ENCODE assay signal across 19 mouse cellular contexts in the genomic region with DNA sequence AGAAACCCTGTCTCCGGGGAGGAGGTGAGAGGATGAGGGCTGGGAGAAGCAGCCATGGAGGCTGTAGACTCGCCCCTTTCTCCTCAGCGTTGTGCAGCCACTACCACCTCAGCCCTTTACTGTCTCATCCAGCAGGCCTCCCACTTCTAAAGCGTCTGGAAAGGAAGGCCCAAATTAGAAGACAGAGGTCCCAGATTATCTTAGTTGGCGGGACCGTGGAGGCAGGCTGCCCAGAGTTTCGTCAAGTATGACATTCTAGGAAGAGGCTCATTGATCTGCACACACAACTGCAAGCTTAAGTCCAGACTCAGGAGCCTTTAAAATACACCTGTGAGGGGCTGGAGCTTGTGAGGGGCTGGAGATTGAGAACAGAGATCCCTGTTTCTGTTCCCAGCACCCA.
A peak's percentile ranks its signal among the peaks of the same experiment; 100 is the strongest.
DNase-seq lines count a peak whose midpoint lies in the region; ATAC-seq and TF ChIP-seq lines count a peak whose summit lies in the region.
"Had no signal": no experiment of that assay in that cellular context is flagged by ENCODE, and none has a peak within 500 bp of the region (broad histone marks: within the 10 kb centered on the region; RNA-seq: fewer than 3 reads in every experiment).

No protein-coding gene starts in this region.

- TF ChIP-seq EP300 in heart, adult 2 months (IDR thresholded peaks at IDR 0.05; ENCODE audit: insufficient read depth, low read depth, low read length), result no peak

- TF ChIP-seq CTCF in heart, adult 2 months (IDR thresholded peaks at IDR 0.05), result no peak
- no peak for TF ChIP-seq CTCF in forebrain, postnatal 0 days (IDR thresholded peaks at IDR 0.05; ENCODE audit: low read depth)

- peaks cover 4% of the 10 kb centered on the region; the same call in 1 of the 2 replicates for H3K79me2 ChIP-seq in heart, adult 2 months (replicated peaks; ENCODE audit: control insufficient read depth, insufficient read depth, low read length)

- peak; percentile 22 for DNase-seq in gastrocnemius, postnatal 25 days
- no peak for DNase-seq in gastrocnemius, adult 8-10 months (ENCODE audit: low spot score in 2 of 2)
- no peak for DNase-seq in heart, adult 2 months
- peak; percentile 59 for DNase-seq in heart, postnatal 4 days
- DNase-seq in forebrain, postnatal 0 days, result no peak
- DNase-seq: adrenal gland, postnatal 25 days; cerebellum, adult 2 months; cerebellum, postnatal 10 days; kidney, adult 2 months had no signal

- no peak for ATAC-seq in heart, embryonic 12.5 days (ENCODE audit: insufficient number of reproducible peaks, low FRiP score)
- 0 out of 2 replicates have a peak, but pooled peaks have one; percentile 19 for ATAC-seq in heart, embryonic 15.5 days (replicated peaks; ENCODE audit: insufficient number of reproducible peaks, insufficient read depth, low FRiP score, low read depth)
- no peak for ATAC-seq in forebrain, postnatal 0 days
- ATAC-seq: activated CD4-positive, CD25-positive, alpha-beta regulatory T cell, adult 4 months; forebrain, embryonic 13.5 days; intestine, embryonic 16.5 days; Patski had no signal

- H3K4me3 ChIP-seq in heart, embryonic 12.5 days, result no peak overlapping the region
- no peak overlapping the region for H3K4me3 ChIP-seq in heart, adult 2 months
- no peak overlapping the region for H3K4me3 ChIP-seq in heart, embryonic 15.5 days
- no peak overlapping the region for H3K4me3 ChIP-seq in forebrain, postnatal 0 days (ENCODE audit: low read depth, low read length)
- H3K4me3 ChIP-seq: embryonic facial prominence, embryonic 10.5 days; forebrain, embryonic 13.5 days; hindbrain, embryonic 10.5 days; hindbrain, embryonic 15.5 days had no signal

- H3K27ac ChIP-seq in heart, embryonic 12.5 days (ENCODE audit: poor library complexity, severe bottlenecking), result no peak overlapping the region
- no peak overlapping the region for H3K27ac ChIP-seq in heart, adult 2 months
- H3K27ac ChIP-seq in heart, embryonic 15.5 days, result 0 out of 2 replicates have a peak overlapping the region, but pooled peaks have one; percentile 5
- H3K27ac ChIP-seq in forebrain, postnatal 0 days (ENCODE audit: low read depth, low read length), result no peak overlapping the region
- H3K27ac ChIP-seq: embryonic facial prominence, embryonic 10.5 days; forebrain, embryonic 13.5 days; hindbrain, embryonic 10.5 days; hindbrain, embryonic 15.5 days had no signal

- no peak for TF ChIP-seq POLR2A in heart, adult 2 months (IDR thresholded peaks at IDR 0.05; ENCODE audit: insufficient read depth, low read depth, low read length)

- H3K9ac ChIP-seq in heart, embryonic 12.5 days, result peak overlapping the region; percentile 1; the same call in 1 of the 2 replicates
- H3K9ac ChIP-seq in heart, adult 2 months (ENCODE audit: low read depth, low read length), result no peak overlapping the region
- no peak overlapping the region for H3K9ac ChIP-seq in heart, embryonic 15.5 days
- no peak overlapping the region for H3K9ac ChIP-seq in forebrain, postnatal 0 days
- H3K9ac ChIP-seq: forebrain, embryonic 13.5 days; hindbrain, embryonic 15.5 days had no signal

- intact Hi-C loops in heart, adult 2 months (cut with DNase I), result no loop called here

- H3K36me3 ChIP-seq in heart, embryonic 12.5 days, result peaks cover 45% of the 10 kb centered on the region
- no peaks in the 10 kb centered on the region for H3K36me3 ChIP-seq in heart, adult 2 months (ENCODE audit: control insufficient read depth, insufficient read depth, low read length)
- peaks cover 11% of the 10 kb centered on the region; the same call in 1 of the 2 replicates for H3K36me3 ChIP-seq in heart, embryonic 15.5 days
- H3K36me3 ChIP-seq in forebrain, postnatal 0 days (ENCODE audit: insufficient read depth), result no peaks in the 10 kb centered on the region
- H3K36me3 ChIP-seq: hindbrain, embryonic 15.5 days had no signal

- no peaks in the 10 kb centered on the region for H3K27me3 ChIP-seq in heart, embryonic 12.5 days (replicated peaks)
- H3K27me3 ChIP-seq in heart, adult 2 months (ENCODE audit: control insufficient read depth, insufficient read depth, low read length), result no peaks in the 10 kb centered on the region
- H3K27me3 ChIP-seq in heart, embryonic 15.5 days, result no peaks in the 10 kb centered on the region
- H3K27me3 ChIP-seq in forebrain, postnatal 0 days (ENCODE audit: insufficient read depth, low read length), result no peaks in the 10 kb centered on the region
- H3K27me3 ChIP-seq: CH12.LX; forebrain, embryonic 13.5 days; hindbrain, embryonic 15.5 days; Patski had no signal

- 45% methylated on average over 7 of the region's 7 CpGs for WGBS in heart, embryonic 12.5 days
- 24% methylated on average over 7 of the region's 7 CpGs for WGBS in heart, adult 2 months
- 43% methylated on average over 7 of the region's 7 CpGs for WGBS in heart, embryonic 15.5 days
- WGBS in forebrain, postnatal 0 days, result 82% methylated on average over 7 of the region's 7 CpGs

- H3K9me3 ChIP-seq in heart, embryonic 12.5 days (replicated peaks), result no peaks in the 10 kb centered on the region
- H3K9me3 ChIP-seq in heart, embryonic 15.5 days (replicated peaks), result no peaks in the 10 kb centered on the region
- no peaks in the 10 kb centered on the region for H3K9me3 ChIP-seq in forebrain, postnatal 0 days (ENCODE audit: low read length)
- H3K9me3 ChIP-seq: embryonic facial prominence, embryonic 10.5 days; forebrain, embryonic 13.5 days; hindbrain, embryonic 10.5 days; hindbrain, embryonic 15.5 days had no signal

- no peak overlapping the region for H3K4me2 ChIP-seq in heart, embryonic 12.5 days
- no peak overlapping the region for H3K4me2 ChIP-seq in heart, embryonic 15.5 days
- no peak overlapping the region for H3K4me2 ChIP-seq in forebrain, postnatal 0 days (ENCODE audit: low read depth)
- H3K4me2 ChIP-seq: forebrain, embryonic 13.5 days; hindbrain, embryonic 15.5 days had no signal

- H3K4me1 ChIP-seq in heart, embryonic 12.5 days (replicated peaks), result peaks cover 67% of the 10 kb centered on the region
- H3K4me1 ChIP-seq in heart, adult 2 months (ENCODE audit: control insufficient read depth, insufficient read depth, low read length), result peaks cover 20% of the 10 kb centered on the region
- H3K4me1 ChIP-seq in heart, embryonic 15.5 days (replicated peaks), result peaks cover 37% of the 10 kb centered on the region
- H3K4me1 ChIP-seq in forebrain, postnatal 0 days (ENCODE audit: insufficient read depth), result peaks cover 8% of the 10 kb centered on the region

Comparison
In these comparisons a context has a peak if more than half of its experiments do, and no peak if none do; other contexts are left out.
1. DNase-seq: peak in gastrocnemius, postnatal 25 days (single experiment) and heart, postnatal 4 days (single experiment); none in gastrocnemius, adult 8-10 months (0 of 2), heart, adult 2 months (0 of 2) and forebrain, postnatal 0 days (single experiment).